Mouse (Mus musculus) olfactory bulb, adult 2 months (tissue): Measurements from ENCODE around the gene Adcy4. TPM values are rescaled to one million over a fixed set of nuclear protein-coding genes. Genes with fewer than 3 reads are reported as not detected.

Source experiments
- H3K27ac ChIP-seq: fragments of 200-500 bp; 2 replicates; pipeline ENCODE4 v1.5.1; 2012; ENCODE audit warnings: low read depth, low read length; ENCODE audit not compliant: insufficient read depth
- H3K4me1 ChIP-seq: fragments of 200-500 bp; 2 replicates; pipeline ENCODE4 v1.6.1; 2012; ENCODE audit warnings: low read length; ENCODE audit not compliant: control insufficient read depth, insufficient read depth
- H3K4me3 ChIP-seq: fragments of 200-500 bp; 2 replicates; pipeline ENCODE4 v1.5.1; 2012; ENCODE audit warnings: mild to moderate bottlenecking, low read depth, low read length, moderate library complexity; ENCODE audit not compliant: insufficient read depth
- CTCF ChIP-seq: fragments of 200-500 bp; IDR thresholded peaks from 2 replicates; pipeline ENCODE4 v1.5.1; 2012; ENCODE audit warnings: low read depth, mild to moderate bottlenecking, low read length, moderate library complexity; ENCODE audit not compliant: insufficient read depth
- POLR2A ChIP-seq: fragments of 200-500 bp; IDR thresholded peaks from 2 replicates; pipeline ENCODE4 v1.6.1; 2012; ENCODE audit warnings: mild to moderate bottlenecking, low read depth, low read length, moderate library complexity; ENCODE audit not compliant: insufficient read depth
- WGBS: fragments of 180-500 bp; shearing (Covaris S2); methylation state at CpG from one replicate; pipeline ENCODE4 v1.1.7; 2018; 5-methylcytosine and 5-hydroxymethylcytosine counted together
- polyA plus RNA-seq: library from polyadenylated mRNA; stranded (reverse); fragments of >200 nt; gene quantifications from 2 replicates; pipeline ENCODE4 v1.2.4, GENCODE M21; 2012; ENCODE audit warnings: low replicate concordance; ENCODE audit not compliant: missing spikeins, insufficient read depth, insufficient read length

Adcy4 gene
- polyA plus RNA-seq, 1 experiment = not detected

DNA sequence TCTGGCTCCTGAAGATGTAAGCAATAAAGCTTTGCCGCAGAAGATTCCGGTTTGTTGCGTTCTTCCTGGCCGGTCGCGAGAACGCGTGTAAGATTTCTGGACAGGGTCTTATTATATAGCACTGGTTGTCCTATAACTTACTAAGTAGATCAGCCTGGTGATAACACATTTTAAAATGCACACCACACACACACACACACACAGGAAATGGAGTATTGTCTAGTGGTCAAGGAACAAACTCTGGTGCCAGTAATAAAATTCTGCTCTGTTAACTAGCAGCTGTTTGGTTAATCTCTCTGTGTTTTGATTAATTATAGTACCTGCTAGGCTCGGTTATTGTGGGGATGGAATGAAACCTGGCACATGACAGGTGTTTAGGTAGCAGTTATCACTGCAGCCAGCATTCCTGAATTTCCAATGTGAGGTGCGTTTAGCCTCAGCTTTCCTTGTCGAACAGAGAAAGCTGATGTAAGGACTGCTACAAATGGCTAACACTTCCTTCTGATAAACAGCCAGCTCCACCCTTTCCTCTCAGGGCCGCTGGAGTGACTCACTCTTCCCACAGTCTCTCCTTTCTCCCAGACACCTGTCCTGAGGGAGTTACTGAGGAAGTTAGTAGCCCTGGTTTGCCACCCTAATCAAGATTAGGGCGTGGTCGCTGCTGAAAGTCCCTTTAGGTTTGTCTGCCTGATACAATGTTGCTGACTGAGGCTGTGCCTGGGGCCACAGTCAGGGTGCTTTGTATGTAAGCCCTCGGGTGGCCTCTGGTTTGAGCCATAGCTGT, 11.7 kb upstream of the Adcy4 start:
- no peak for TF ChIP-seq POLR2A
- TF ChIP-seq CTCF = no peak

DNA sequence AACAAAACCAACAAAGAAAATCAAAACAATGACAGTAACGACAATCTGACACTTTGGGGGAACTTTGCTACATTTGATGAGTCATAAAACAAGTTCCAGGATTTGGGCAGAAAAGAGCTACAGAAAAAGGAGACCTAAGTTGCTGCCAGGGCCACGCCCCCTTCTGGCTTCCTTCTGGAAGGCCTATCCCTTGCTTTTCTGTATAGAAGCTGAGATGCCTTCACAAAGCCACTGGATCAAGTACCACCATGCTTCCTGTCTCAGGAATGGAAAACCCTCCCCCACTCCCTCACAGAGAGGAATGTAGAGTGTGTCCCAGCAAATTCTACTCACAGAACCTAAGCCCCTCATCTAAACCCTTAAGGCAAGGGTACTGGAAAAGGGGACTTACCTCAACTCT, 10.1 kb upstream of the Adcy4 start:
- no peak overlapping the region for H3K4me3 ChIP-seq
- no peaks in the 10 kb centered on the region for H3K4me1 ChIP-seq
- no peak overlapping the region for H3K27ac ChIP-seq
- WGBS = 57% methylated on average over 2 of the region's 2 CpGs
- TF ChIP-seq CTCF (no peak), POLR2A (no peak)

More for the DNA sequence above, 11.7 kb upstream of the Adcy4 start:
- Histone ChIP-seq H3K27ac (no peak overlapping the region), H3K4me3 (no peak overlapping the region), H3K4me1 (no peaks in the 10 kb centered on the region)
- WGBS = 80% methylated on average over 15 of the region's 15 CpGs

DNA sequence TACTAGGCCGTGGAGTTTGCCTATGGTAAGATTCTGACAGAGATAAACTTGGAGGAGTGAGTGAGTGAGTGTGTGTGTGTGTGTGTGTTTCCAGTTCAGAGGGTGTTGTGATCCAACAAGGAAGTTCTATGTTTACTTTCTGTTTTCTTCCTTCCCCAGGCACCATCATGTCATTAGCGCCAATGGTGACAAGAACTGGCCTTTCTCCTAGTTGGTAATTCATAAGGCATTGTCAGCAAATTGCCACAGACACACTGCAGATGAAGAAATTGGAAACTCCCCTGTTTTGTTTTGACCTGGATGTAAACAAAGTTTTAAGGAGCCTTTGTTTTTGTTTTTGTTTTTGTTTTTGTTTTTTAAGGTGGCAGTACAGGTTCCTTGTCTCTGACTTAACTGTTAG, 9.6 kb upstream of the Adcy4 start:
- no peak overlapping the region for H3K27ac ChIP-seq
- 73% methylated on average over 2 of the region's 2 CpGs for WGBS
- TF ChIP-seq POLR2A (no peak), CTCF (no peak)
- no peak overlapping the region for H3K4me3 ChIP-seq
- H3K4me1 ChIP-seq = peaks cover 4% of the 10 kb centered on the region; the same call in 1 of the 2 replicates

GRCm38 (mm10) chr14:55788256-55789050, 4.6 kb upstream of the Adcy4 start, which contains the start of gene Ripk3:
Gene Ripk3, minus strand, starts transcription at chr14:55788865.
- TF ChIP-seq POLR2A (no peak), CTCF (no peak)
- 9% methylated on average over 40 of the region's 40 CpGs for WGBS
- H3K4me3 ChIP-seq = peak within 1 kb of the TSS; percentile 2; the same call in 1 of the 2 replicates

DNA sequence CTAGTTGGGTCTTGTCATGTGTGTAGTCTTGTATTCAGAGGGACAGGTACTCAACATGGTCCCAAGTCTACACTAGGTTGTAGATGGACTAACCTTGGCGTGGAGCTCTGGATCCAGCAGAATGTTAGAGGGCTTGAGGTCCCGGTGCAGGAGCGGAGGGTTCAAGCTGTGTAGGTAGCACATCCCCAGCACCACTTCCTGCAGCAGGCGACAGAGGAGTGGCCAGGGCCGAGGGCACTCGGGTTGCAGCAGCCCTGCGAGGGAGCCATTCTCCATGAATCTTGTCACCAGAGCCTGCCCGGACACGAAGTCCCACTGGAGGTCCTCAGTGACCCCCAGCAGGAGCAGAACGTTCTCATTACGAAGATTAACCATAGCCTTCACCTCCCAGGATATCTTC, 3.8 kb upstream of the Adcy4 start:
- 58% methylated on average over 11 of the region's 11 CpGs for WGBS
- H3K4me3 ChIP-seq = no peak overlapping the region
- TF ChIP-seq POLR2A (no peak), CTCF (no peak)
- H3K27ac ChIP-seq = no peak overlapping the region
- H3K4me1 ChIP-seq = peaks cover 13% of the 10 kb centered on the region

More at GRCm38 (mm10) chr14:55788256-55789050, 4.6 kb upstream of the Adcy4 start, which contains the start of gene Ripk3:
- peaks cover 11% of the 10 kb centered on the region for H3K4me1 ChIP-seq
- H3K27ac ChIP-seq = no peak within 1 kb of the TSS

- no peak for TF ChIP-seq CTCF
- no peak overlapping the region for H3K27ac ChIP-seq
- WGBS = 38% methylated on average over 6 of the region's 6 CpGs
- no peak overlapping the region for H3K4me3 ChIP-seq
- peaks cover 17% of the 10 kb centered on the region for H3K4me1 ChIP-seq
Measured at GRCm38 (mm10) chr14:55785195-55785594, 1.3 kb upstream of the Adcy4 start.

- Histone ChIP-seq H3K27ac (no peak overlapping the region), H3K4me3 (peak overlapping the region; percentile 25; the same call in 1 of the 2 replicates), H3K4me1 (peaks cover 13% of the 10 kb centered on the region)
- TF ChIP-seq CTCF (no peak), POLR2A (no peak)
- WGBS = 2% methylated on average over 31 of the region's 31 CpGs
Measured at GRCm38 (mm10) chr14:55783171-55783957, 531 bp downstream of the Adcy4 start.

DNA sequence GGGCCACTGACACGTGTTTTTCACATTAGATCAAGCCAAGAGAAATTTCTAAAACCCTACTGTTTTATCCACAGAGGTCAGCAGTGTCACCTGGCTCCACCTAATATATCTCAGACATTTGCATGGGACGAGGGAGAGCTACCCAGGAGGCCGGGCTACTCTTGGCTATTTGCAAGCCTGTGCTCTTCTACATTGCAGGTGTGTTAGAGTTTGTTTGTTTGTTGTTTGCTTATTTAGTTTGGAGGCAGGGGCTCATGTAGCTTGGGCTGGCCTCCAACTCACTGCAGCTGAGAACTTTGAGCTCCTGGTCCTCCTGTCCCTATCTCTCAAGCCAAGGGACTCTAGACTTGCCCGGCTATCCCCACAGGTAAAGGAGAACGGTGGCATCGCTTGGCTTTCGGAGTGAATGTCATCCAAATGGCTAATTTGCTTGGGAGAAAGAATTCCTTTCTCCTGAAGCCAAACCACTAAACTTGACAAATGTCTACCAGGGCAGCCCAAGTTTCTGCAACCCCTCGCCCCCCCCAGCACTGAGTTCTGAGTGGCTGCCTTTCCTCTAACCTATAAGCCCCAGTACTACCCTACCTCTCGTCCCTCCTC, 1.4 kb downstream of the Adcy4 start:
- 60% methylated on average over 9 of the region's 9 CpGs for WGBS
- Histone ChIP-seq H3K27ac (no peak overlapping the region), H3K4me1 (peaks cover 13% of the 10 kb centered on the region), H3K4me3 (no peak overlapping the region)
- TF ChIP-seq POLR2A (no peak), CTCF (no peak)
